Mouse (Mus musculus): ENCODE measurements around the gene Kat6b.

- TF ChIP-seq CTCF (IDR thresholded peaks at IDR 0.05; ENCODE audit: insufficient read depth, low read depth, low read length), result no peak
- no peak for TF ChIP-seq POLR2A (IDR thresholded peaks at IDR 0.05; ENCODE audit: insufficient read depth, low read depth, low read length)
These were observed 119.4 kb downstream of the Kat6b start for GRCm38 (mm10) chr14:21600628-21601027.
